Mouse (Mus musculus): ENCODE data around the gene Lrp11.

Lrp11 gene

DNA sequence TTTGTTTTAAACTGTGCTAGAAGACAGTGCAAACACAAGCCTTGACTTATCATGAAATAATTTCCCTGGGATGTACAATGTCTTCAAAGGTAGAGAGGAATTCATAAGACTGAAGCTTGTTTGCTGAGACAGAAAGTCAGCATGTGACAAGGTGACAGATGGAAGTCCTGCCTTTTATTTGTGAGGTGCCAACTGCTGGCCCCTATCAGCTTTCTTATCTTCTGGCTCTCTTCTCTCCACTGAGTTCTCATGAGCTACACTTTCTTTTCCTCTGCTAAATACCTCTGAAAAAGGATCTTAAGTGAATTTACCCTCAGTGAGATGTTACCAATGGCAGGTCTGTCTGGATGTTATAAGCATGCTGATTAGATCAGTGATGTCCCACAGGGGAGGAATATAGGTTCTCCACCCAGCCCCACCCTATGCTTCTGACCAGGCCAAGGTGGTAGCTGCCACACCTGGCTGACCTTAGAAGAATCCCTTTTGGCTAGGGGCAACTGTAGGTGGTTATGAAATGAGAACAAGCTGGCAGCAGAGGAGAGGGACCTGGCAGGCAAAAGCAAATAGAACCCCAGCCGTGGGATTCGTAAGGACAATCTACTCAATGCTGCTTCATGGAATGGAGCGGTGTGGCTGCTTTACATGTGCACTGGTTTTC is 34.4 kb downstream of the Lrp11 start:
- DNase-seq, result no peak

DNA sequence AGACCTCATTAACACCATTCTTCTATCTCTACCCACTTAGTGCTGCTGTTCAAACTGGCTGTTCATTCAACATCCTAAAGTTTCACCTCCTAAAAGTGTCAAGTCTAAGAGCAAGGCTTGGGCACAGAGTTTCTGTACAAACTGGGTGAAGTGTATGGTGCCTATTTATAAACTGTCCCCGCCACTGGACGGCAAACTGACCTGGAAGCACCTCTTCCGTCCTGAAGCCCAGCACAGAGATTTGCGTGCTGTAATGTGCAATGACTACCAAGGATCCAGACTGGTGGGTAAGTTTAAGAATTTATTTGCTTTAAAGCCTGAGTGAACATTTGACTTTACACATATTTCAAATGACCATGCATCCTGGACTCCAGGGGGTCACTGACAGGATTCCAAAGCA is 39.5 kb downstream of the Lrp11 start:
- DNase-seq, result no peak

DNA sequence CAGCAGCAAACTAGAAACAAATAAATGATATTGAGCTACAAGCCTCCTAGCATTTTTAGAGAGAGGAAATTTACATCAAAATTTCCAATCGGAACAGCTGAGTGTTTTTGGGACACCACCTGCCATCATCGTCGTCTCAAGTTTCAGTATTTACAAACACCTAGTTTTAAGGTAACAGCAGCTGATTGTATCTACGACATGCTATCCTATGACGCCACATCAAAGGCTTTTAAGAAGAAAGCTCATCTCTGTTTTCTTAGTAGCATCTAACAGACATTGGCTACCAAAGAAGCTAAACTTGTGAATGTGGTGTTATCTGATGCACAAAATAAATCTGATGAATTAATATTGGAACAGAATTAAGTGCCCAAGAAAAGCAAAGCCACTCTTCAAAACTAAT is 40.7 kb downstream of the Lrp11 start:
- no peak for DNase-seq

DNA sequence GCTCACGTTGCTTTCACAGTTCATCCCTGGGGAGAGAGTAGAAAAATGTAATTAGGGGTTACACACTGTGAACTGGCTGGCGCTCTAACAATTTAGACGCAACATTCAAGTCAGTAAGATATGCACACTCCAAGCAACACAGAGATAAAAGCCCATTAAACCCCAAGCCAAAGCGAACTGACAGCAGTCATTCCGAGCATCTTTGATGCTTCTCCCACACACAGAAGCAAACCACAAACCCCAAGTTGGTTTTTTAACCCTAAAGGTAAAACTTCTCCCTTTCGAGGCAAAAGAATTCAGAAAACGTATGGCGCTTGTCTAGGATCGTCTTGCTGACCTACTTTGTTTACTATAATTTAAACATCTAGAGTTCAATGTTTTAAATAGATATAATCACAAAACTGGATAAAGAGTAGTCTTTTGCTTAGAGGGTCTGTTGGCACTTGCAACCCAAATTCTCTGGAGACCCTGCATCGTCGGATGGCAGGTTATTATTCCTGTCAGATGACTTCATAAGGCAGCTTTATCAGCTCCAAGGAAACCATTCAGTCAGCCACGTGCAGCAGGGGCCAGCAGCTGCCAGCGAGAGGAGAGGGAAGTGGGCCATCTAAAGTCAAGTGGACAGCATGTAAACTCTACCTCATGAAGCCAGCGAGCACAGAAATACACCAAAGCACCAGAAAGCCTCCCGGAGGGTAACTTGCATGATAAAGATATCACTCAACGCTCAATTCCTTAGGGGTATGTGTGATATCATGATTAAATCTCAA is 41.5 kb downstream of the Lrp11 start:
- DNase-seq, result no peak

GRCm38 (mm10) chr10:7640366-7640765 is 50.8 kb downstream of the Lrp11 start:
- no peak for DNase-seq

DNA sequence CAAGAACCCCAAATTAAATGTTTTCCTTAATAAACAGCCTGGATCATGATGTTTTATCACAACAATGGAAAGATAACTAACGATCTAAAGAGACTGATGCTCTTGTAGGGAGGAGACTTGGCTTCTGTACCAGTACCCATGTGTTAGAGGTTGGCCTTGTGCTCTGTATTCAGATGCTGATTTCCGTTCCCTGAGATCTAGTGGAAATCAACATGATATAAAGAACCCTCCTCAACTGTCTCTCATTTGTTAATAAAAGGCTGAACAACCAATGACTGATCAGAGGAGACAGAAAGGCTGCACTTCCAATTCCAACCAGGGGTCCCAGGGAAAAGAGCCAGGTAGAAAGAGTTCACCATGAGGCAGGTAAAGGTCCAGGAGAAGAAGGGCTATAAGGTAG is 56.3 kb downstream of the Lrp11 start:
- no peak for DNase-seq

DNA sequence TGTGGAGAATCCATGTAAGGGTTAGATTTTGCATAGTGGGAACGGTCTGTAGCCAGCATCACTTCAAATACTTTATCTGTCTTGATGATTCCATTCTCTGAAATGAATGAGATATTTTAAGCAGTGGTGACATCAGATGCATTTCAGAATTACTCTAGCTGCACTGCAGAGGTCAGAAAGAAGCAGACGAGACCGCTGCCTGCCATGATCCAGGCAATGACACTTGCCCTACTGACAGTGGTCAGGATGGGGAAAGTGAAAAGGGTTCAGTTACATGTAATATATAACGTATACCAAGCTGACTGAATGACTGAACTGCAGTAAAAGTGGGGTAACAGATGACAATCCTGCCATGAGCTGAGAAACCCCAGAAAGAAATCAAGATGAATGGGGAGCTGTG is 59.5 kb downstream of the Lrp11 start:
- no peak for DNase-seq

- no peak for DNase-seq
Measured at GRCm38 (mm10) chr10:7651057-7651456, 61.5 kb downstream of the Lrp11 start.

- DNase-seq, result no peak
Measured at GRCm38 (mm10) chr10:7662471-7663141, 73.0 kb downstream of the Lrp11 start.

DNA sequence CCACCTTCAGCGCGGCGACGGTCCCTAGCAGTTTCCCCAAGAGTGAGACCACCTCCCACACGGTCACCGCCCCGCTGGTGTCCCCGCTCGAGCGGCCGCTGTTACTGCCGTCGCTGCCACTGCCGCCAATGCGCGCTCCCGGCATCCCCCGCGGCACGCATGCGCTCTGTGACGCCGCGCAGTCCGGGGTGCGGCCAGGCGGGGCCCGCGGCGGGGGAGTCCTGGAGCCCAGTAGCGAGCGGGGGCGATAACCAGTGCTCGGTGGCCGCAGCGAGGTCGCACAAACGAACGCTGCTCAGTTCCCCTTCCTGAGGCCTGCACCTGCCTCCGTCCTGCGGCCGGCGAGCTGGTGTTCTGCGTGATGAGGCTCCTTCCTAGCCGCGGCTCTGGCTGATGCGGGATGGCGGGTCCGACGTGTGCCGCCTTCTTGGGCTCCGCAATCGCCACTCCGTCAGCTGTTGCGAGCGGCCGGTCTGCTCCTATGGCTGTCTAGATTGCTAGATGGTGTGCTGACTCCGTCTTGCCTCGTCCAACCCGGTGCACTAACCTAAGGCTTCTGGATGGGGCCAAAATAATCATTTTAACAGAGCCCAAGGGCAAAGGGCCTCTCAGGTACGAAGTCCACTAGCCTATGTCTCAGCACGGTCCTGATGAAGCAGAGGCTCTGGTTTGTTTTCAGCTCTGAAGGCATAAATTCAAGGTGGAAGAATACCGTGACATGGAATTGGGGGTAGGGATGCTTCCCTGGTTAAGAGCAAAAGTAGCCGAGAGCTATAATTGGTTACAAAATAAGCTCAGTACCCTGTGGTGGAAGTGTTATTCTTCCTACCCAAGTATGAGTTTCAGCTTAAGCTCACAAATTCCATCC is 73.8 kb downstream of the Lrp11 start:
- peak; percentile 94 to 96 for DNase-seq

DNA sequence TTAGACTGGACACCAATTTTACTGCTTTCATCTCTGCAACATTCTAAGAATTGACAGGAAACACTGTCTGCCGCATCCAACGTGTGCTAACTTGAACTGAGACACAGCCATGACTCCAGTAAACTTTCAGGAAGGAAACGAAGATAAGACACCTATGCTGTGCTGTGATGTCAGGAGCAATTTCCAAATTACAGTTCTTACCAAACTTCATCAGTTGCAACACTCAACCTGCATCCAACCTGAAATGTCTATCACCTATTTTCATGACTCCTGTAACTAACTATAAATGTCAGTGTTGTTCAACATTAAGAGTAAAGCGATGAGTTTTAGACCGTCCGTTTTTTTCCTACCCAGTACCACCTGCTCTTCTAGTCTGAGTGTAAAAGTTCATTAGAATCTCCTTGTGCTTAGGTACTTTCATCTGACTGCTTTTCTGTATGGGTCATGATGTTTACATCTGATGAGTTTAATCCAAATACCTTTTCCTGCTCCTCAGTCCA is 74.5 kb downstream of the Lrp11 start:
- no peak for DNase-seq

- DNase-seq, result no peak
Measured at GRCm38 (mm10) chr10:7664889-7665288, 75.3 kb downstream of the Lrp11 start.

DNA sequence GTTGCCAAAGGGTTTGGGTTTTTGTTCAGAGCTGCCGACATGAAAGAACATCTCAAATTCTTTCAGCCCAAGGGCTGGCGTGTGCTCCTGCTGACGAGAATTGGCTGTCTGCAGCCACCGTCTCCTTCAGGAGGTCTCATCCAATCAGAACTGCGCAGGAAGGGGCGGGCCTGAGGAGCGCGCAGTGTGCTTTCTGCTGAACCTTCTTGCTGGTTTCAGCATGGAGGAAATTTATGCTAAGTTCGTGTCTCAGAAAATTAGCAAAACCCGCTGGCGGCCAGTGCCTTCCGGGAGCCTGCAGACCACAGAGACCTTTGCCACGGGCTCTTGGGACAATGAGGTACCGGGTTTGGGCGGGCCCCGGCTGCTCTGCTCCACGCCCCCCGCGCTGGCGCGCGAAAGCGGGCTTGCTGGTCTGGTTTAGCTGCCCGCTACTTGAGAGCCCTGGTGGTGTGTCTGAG is 77.8 kb downstream of the Lrp11 start, which contains the start of gene Nup43:
TSS of gene Nup43 (plus strand) at position 162 of the 461 bp plus-strand sequence.
- DNase-seq, result peak; percentile 92 to 93

- DNase-seq, result no peak
Measured at GRCm38 (mm10) chr10:7673673-7674072, 84.1 kb downstream of the Lrp11 start.
